Mouse (Mus musculus) stomach, postnatal 0 days (tissue): ENCODE measurements around the gene Dlg4. TPM values are rescaled to one million over a fixed set of nuclear protein-coding genes. Genes with fewer than 3 reads are reported as not detected.

Source experiments
- ATAC-seq: fragments of 200-750 bp; cut with Nextera tagmentation; 2 replicates; pipeline ENCODE4 v1.8.0; 2017; ENCODE audit not compliant: low FRiP score, low TSS enrichment
- DNase-seq: peaks from one replicate; pipeline ENCODE4 v3.0.0-alpha.2; 2016; ENCODE audit warnings: low spot score
- H3K27ac ChIP-seq: fragments of 300-500 bp; sonication (generic); replicated peaks from 2 replicates; pipeline ENCODE4 v1.5.1; 2014; ENCODE audit warnings: mild to moderate bottlenecking, control low read depth
- H3K27me3 ChIP-seq: fragments of 300-500 bp; sonication (generic); 2 replicates; pipeline ENCODE4 v1.6.1; 2014; ENCODE audit warnings: low read length; ENCODE audit not compliant: control insufficient read depth, insufficient read depth
- H3K36me3 ChIP-seq: fragments of 300-500 bp; sonication (generic); 2 replicates; pipeline ENCODE4 v1.6.1; 2014; ENCODE audit warnings: low read length, mixed read lengths; ENCODE audit not compliant: control insufficient read depth, insufficient read depth
- H3K4me1 ChIP-seq: fragments of 300-500 bp; sonication (generic); replicated peaks from 2 replicates; pipeline ENCODE4 v1.6.1; 2014; ENCODE audit warnings: antibody characterized with exemption; ENCODE audit not compliant: control insufficient read depth, insufficient read depth
- H3K4me2 ChIP-seq: fragments of 300-500 bp; sonication (generic); replicated peaks from 2 replicates; pipeline ENCODE4 v1.6.1; 2014; ENCODE audit warnings: low read depth, mild to moderate bottlenecking, control low read depth, moderate library complexity
- H3K4me3 ChIP-seq: fragments of 300-500 bp; sonication (generic); 2 replicates; pipeline ENCODE4 v1.5.1; 2014; ENCODE audit warnings: low read depth, low read length, control low read depth
- H3K9ac ChIP-seq: fragments of 300-500 bp; sonication (generic); 2 replicates; pipeline ENCODE4 v1.6.1; 2014; ENCODE audit warnings: mild to moderate bottlenecking, low read length, control low read depth, mixed read lengths
- H3K9me3 ChIP-seq: fragments of 300-500 bp; sonication (generic); 2 replicates; pipeline ENCODE4 v1.6.1; 2016; ENCODE audit warnings: low read length; ENCODE audit not compliant: control insufficient read depth
- CTCF ChIP-seq: IDR thresholded peaks from 2 replicates; pipeline ENCODE4 v1.5.1; 2016; ENCODE audit warnings: antibody characterized with exemption, low read depth, mild to moderate bottlenecking, moderate library complexity
- EP300 ChIP-seq: optimal IDR thresholded peaks from 2 replicates; pipeline ENCODE3; 2016; ENCODE audit warnings: antibody characterized with exemption
- WGBS: fragments of 180-500 bp; shearing (Covaris S2); extraction: QIAGEN DNeasy Blood & Tissue Kit; methylation state at CpG from one replicate; pipeline ENCODE4 v1.1.7; 2014; 5-methylcytosine and 5-hydroxymethylcytosine counted together
- polyA plus RNA-seq: library from polyadenylated mRNA; unstranded; fragments of >200 nt; fragmentation: Nextera tagmentation; extraction: Ambion mirVana; gene quantifications from 2 replicates; pipeline ENCODE4 v1.2.1, GENCODE M21; 2015

The Dlg4 gene
- polyA plus RNA-seq, 1 experiment from 2014 or later = 2.6 TPM

- Histone ChIP-seq H3K36me3 (no peaks in the 10 kb centered on the region), H3K27me3 (no peaks in the 10 kb centered on the region), H3K4me2 (peak overlapping the region; percentile 47), H3K9me3 (no peaks in the 10 kb centered on the region), H3K9ac (no peak overlapping the region; the same call in 1 of the 2 replicates), H3K4me1 (0 out of 2 replicates have a peak, but pooled peaks cover 4% of the 10 kb centered on the region), H3K27ac (no peak overlapping the region; the same call in 1 of the 2 replicates), H3K4me3 (peak overlapping the region; percentile 28)
- no peak for DNase-seq
- TF ChIP-seq CTCF = no peak
- ATAC-seq = no peak
- 6% methylated on average over 24 of the region's 29 CpGs for WGBS
These were observed 6.9 kb downstream of the Dlg4 start for GRCm38 (mm10) chr11:70023481-70024150.

GRCm38 (mm10) chr11:70024151-70024514 lies 7.4 kb downstream of the Dlg4 start:
- H3K9ac ChIP-seq = no peak overlapping the region; the same call in 1 of the 2 replicates
- peak overlapping the region; percentile 28 for H3K4me3 ChIP-seq
- H3K27ac ChIP-seq = peak overlapping the region; percentile 8; the same call in 1 of the 2 replicates
- H3K27me3 ChIP-seq = no peaks in the 10 kb centered on the region
- ATAC-seq = no peak
- 15% methylated on average over 6 of the region's 6 CpGs for WGBS
- no peak for DNase-seq
- no peak for TF ChIP-seq CTCF
- TF ChIP-seq EP300 = no peak
- H3K9me3 ChIP-seq = no peaks in the 10 kb centered on the region
- 0 out of 2 replicates have a peak, but pooled peaks cover 4% of the 10 kb centered on the region for H3K4me1 ChIP-seq
- no peaks in the 10 kb centered on the region for H3K36me3 ChIP-seq
- H3K4me2 ChIP-seq = peak overlapping the region; percentile 47

- Histone ChIP-seq H3K9me3 (no peaks in the 10 kb centered on the region), H3K4me3 (peak overlapping the region; percentile 30), H3K4me2 (peak overlapping the region; percentile 56), H3K9ac (peak overlapping the region; percentile 5; the same call in 1 of the 2 replicates), H3K4me1 (peaks cover 7% of the 10 kb centered on the region; the same call in 1 of the 2 replicates), H3K27ac (peak overlapping the region; percentile 59; the same call in 1 of the 2 replicates), H3K36me3 (peaks cover 7% of the 10 kb centered on the region), H3K27me3 (no peaks in the 10 kb centered on the region)
- no peak for TF ChIP-seq CTCF
- TF ChIP-seq EP300 = no peak
- DNase-seq (peak; percentile 54), ATAC-seq (peak; percentile 63)
- WGBS = 2% methylated on average over 16 of the region's 19 CpGs
These were observed 9.9 kb downstream of the Dlg4 start for GRCm38 (mm10) chr11:70026689-70027088.

GRCm38 (mm10) chr11:70027397-70027796 lies 10.7 kb downstream of the Dlg4 start:
- H3K4me3 ChIP-seq = no peak overlapping the region
- peak overlapping the region; percentile 56 for H3K4me2 ChIP-seq
- no peaks in the 10 kb centered on the region for H3K9me3 ChIP-seq
- peak overlapping the region; percentile 59; the same call in 1 of the 2 replicates for H3K27ac ChIP-seq
- H3K4me1 ChIP-seq = peaks cover 7% of the 10 kb centered on the region; the same call in 1 of the 2 replicates
- H3K36me3 ChIP-seq = peaks cover 7% of the 10 kb centered on the region
- no peaks in the 10 kb centered on the region for H3K27me3 ChIP-seq
- TF ChIP-seq CTCF (no peak), EP300 (no peak)
- WGBS = 35% methylated on average over 9 of the region's 9 CpGs
- H3K9ac ChIP-seq = peak overlapping the region; percentile 23; the same call in 1 of the 2 replicates
- no peak for DNase-seq
- no peak for ATAC-seq

GRCm38 (mm10) chr11:70028401-70029129 lies 11.8 kb downstream of the Dlg4 start:
- peak overlapping the region; percentile 45 for H3K4me2 ChIP-seq
- peak overlapping the region; percentile 71 for H3K27ac ChIP-seq
- H3K36me3 ChIP-seq = peaks cover 7% of the 10 kb centered on the region
- peak overlapping the region; percentile 18 for H3K4me3 ChIP-seq
- H3K4me1 ChIP-seq = peaks cover 7% of the 10 kb centered on the region; the same call in 1 of the 2 replicates
- no peak for DNase-seq
- 22% methylated on average over 12 of the region's 12 CpGs for WGBS
- TF ChIP-seq EP300 (no peak), CTCF (no peak)
- peak; percentile 6; the same call in 1 of the 2 replicates for ATAC-seq
- H3K9me3 ChIP-seq = no peaks in the 10 kb centered on the region
- no peaks in the 10 kb centered on the region for H3K27me3 ChIP-seq
- H3K9ac ChIP-seq = no peak overlapping the region
